Mouse (Mus musculus) heart, adult 2 months (tissue): Measurements from ENCODE around the gene Pdss1. TPM values are rescaled to one million over a fixed set of nuclear protein-coding genes. Genes with fewer than 3 reads are reported as not detected.

Experiments
- DNase-seq, 2 experiments: peaks; one replicate each; pipeline ENCODE4 v3.0.0; 2021
- H3K27ac ChIP-seq: fragments of 200-600 bp; 2 replicates; pipeline ENCODE4 v1.8.1; 2022
- H3K27me3 ChIP-seq: fragments of 200-500 bp; 2 replicates; pipeline ENCODE4 v1.6.1; 2012; ENCODE audit warnings: mild to moderate bottlenecking, low read length, inconsistent platforms, mixed read lengths; ENCODE audit not compliant: control insufficient read depth, insufficient read depth
- H3K36me3 ChIP-seq: fragments of 200-500 bp; 2 replicates; pipeline ENCODE4 v1.6.1; 2012; ENCODE audit warnings: low read length, inconsistent platforms; ENCODE audit not compliant: control insufficient read depth, insufficient read depth
- H3K4me1 ChIP-seq: fragments of 200-500 bp; 2 replicates; pipeline ENCODE4 v1.6.1; 2011; ENCODE audit warnings: low read length; ENCODE audit not compliant: control insufficient read depth, insufficient read depth
- H3K4me3 ChIP-seq: fragments of 200-600 bp; 2 replicates; pipeline ENCODE4 v1.8.1; 2022
- H3K79me2 ChIP-seq: fragments of 200-500 bp; replicated peaks from 2 replicates; pipeline ENCODE4 v1.6.1; 2012; ENCODE audit warnings: mild to moderate bottlenecking, inconsistent platforms, low read length, moderate library complexity, mixed read lengths; ENCODE audit not compliant: control insufficient read depth, insufficient read depth
- H3K9ac ChIP-seq: fragments of 200-500 bp; 2 replicates; pipeline ENCODE4 v1.6.1; 2012; ENCODE audit warnings: low read depth, mild to moderate bottlenecking, control low read depth, inconsistent platforms, low read length, mixed read lengths
- CTCF ChIP-seq: fragments of 200-600 bp; IDR thresholded peaks from 2 replicates; pipeline ENCODE4 v1.8.1; 2022; ENCODE audit warnings: antibody characterized with exemption, mild to moderate bottlenecking, moderate library complexity
- EP300 ChIP-seq: fragments of 200-500 bp; IDR thresholded peaks from 2 replicates; pipeline ENCODE4 v1.6.1; 2011; ENCODE audit warnings: low read depth, low read length, control low read depth; ENCODE audit not compliant: insufficient read depth
- POLR2A ChIP-seq: fragments of 200-500 bp; IDR thresholded peaks from 2 replicates; pipeline ENCODE4 v1.6.1; 2011; ENCODE audit warnings: mild to moderate bottlenecking, low read depth, low read length, control low read depth; ENCODE audit not compliant: insufficient read depth
- whole genome bisulfite sequencing: fragments of 180-500 bp; shearing (Covaris S2); methylation state at CpG from one replicate; pipeline ENCODE4 v1.1.7; 2018; 5-methylcytosine and 5-hydroxymethylcytosine counted together
- intact Hi-C: fragments of 180-260 bp; cut with DNase I; formaldehyde crosslinking; loops from one replicate; pipeline ENCODE4 v1.15.1; 2025
- polyA plus RNA-seq: library from polyadenylated mRNA; depleted of rRNA; stranded (reverse); fragments of >200 nt; gene quantifications from 2 replicates; pipeline ENCODE4 v1.2.3, GENCODE M21; 2012; rRNA removed
- total RNA-seq, 2 experiments: library from RNA; stranded (reverse); gene quantifications; 2 replicates each; pipeline ENCODE4 v1.2.3; 2021

Gene Pdss1
- total and polyA plus RNA-seq, 3 experiments: 11.9 to 20.9 (median 19.4) TPM

GRCm38 (mm10) chr2:22962970-22963369, 67.6 kb downstream of the Pdss1 start:
- no peak overlapping the region for H3K4me3 ChIP-seq
- WGBS: 67% methylated on average over 3 of the region's 3 CpGs
- intact Hi-C loops: no loop called here
- H3K4me1 ChIP-seq: no peaks in the 10 kb centered on the region
- no peaks in the 10 kb centered on the region for H3K27me3 ChIP-seq
- DNase-seq: no peak
- H3K9ac ChIP-seq: no peak overlapping the region
- no peaks in the 10 kb centered on the region for H3K36me3 ChIP-seq
- H3K27ac ChIP-seq: no peak overlapping the region
- H3K79me2 ChIP-seq: peaks cover 1% of the 10 kb centered on the region
- TF ChIP-seq POLR2A (no peak), CTCF (no peak), EP300 (no peak)

DNA sequence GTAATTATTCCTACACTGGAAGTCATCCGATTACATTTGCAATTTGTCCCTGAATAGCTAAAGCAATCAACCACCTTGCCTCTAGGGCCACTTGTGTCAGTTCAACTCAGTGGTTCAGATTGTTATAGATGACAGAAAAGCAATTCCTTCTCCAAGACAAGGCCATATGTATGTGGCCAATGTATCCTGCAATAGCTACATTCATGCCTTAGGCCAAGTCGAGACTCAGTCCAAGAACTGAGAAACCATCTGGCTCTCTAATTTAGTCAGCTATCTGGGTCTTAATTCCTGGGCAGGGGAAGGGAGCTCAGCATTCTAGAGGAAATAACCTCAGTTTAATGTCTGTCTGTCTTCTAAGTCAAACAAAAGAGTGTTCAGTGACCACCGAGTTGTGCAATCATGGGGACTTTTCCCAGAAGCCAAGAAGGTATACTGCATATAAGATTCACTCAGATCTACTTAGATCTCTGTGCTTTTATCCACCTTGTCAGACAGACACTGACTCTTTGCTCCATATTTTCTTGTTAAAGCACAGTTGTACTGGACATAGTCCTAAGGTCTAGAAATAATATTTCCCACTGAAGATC, 82.2 kb downstream of the Pdss1 start:
- TF ChIP-seq POLR2A (no peak), EP300 (no peak), CTCF (no peak)
- intact Hi-C loops: no loop called here

DNA sequence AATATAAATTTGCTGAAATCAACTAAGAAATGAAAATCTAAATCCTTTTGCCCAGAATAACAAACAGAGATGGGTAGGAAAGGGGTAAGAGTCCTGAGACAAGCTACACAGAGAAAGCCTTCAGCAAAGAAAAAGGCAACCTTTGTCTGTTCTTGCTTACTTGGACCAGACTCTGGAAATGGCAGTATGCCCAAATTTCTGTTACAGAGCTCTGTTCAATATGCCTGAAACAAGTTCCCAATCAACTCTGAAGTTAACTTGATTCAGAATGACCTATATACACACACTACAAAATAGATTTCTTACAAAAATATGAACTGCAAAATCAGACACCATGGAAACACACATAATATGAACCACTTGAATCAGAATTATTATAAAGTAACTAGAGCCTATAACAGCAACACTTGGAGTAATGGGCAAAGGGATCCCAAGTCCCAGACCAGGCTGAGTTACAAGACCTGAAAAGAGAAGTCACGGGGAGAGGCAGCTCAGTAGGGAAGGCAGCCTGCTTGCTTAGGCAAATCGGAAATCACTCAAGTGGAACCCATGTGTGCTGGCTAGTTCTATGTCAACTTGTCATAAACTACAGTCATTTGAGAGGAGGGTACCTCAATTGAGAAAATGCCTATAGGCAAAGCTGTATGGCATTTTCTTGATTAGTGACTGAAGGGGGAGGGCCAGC, 90.8 kb downstream of the Pdss1 start:
- Histone ChIP-seq H3K27me3 (no peaks in the 10 kb centered on the region), H3K4me3 (no peak overlapping the region), H3K79me2 (no peaks in the 10 kb centered on the region; the same call in 1 of the 2 replicates), H3K4me1 (peaks cover 4% of the 10 kb centered on the region), H3K9ac (no peak overlapping the region), H3K36me3 (peaks cover 9% of the 10 kb centered on the region), H3K27ac (no peak overlapping the region)
- intact Hi-C loops: no loop called here
- no peak for DNase-seq
- 76% methylated on average over 2 of the region's 2 CpGs for WGBS
- TF ChIP-seq EP300: no peak
- no peak for TF ChIP-seq CTCF
- no peak for TF ChIP-seq POLR2A

More for the DNA sequence above, 82.2 kb downstream of the Pdss1 start:
- Histone ChIP-seq H3K27me3 (no peaks in the 10 kb centered on the region), H3K4me3 (no peak overlapping the region), H3K27ac (no peak overlapping the region), H3K36me3 (peaks cover 10% of the 10 kb centered on the region), H3K4me1 (peaks cover 5% of the 10 kb centered on the region), H3K79me2 (peaks cover 7% of the 10 kb centered on the region), H3K9ac (no peak overlapping the region)
- 36% methylated on average over 3 of the region's 3 CpGs for WGBS
- no peak for DNase-seq

Other genes starting within 250 kb of the Pdss1 start
- 1 to 10 TPM; 3.0 to 4.0 TPM for gene Apbb1ip, start 121.4 kb upstream of the Pdss1 start, total RNA-seq
- gene Apbb1ip, start 121.4 kb upstream of the Pdss1 start, polyA plus RNA-seq: 1.6 and 2.4 TPM in 2 replicates
- gene Abi1, start 144.7 kb downstream of the Pdss1 start, total RNA-seq: 10 to 100 TPM; 20.9 to 23.5 TPM
- 32.6 and 40.9 TPM in 2 replicates for gene Abi1, start 144.7 kb downstream of the Pdss1 start, polyA plus RNA-seq
- gene Acbd5, start 172.6 kb downstream of the Pdss1 start, total RNA-seq: 10 to 100 TPM; 26.5 to 28.0 TPM
- gene Acbd5, start 172.6 kb downstream of the Pdss1 start, polyA plus RNA-seq: 4.1 and 7.0 TPM in 2 replicates